Mouse (Mus musculus) thymus, adult 2 months (tissue): ENCODE data around the gene Zc3h12d.

Experiments used
- CTCF ChIP-seq: fragments of 200-500 bp; IDR thresholded peaks from 2 replicates; pipeline ENCODE4 v1.5.1; 2012; ENCODE audit warnings: mild to moderate bottlenecking, control low read depth, low read length, moderate library complexity, borderline replicate concordance; ENCODE audit not compliant: control insufficient read depth, poor library complexity, insufficient read depth; ENCODE audit errors: extremely low read depth
- POLR2A ChIP-seq: fragments of 200-500 bp; IDR thresholded peaks from 2 replicates; pipeline ENCODE4 v1.6.1; 2012; ENCODE audit warnings: mild to moderate bottlenecking, low read length, control low read depth, moderate library complexity; ENCODE audit not compliant: control insufficient read depth, poor library complexity, insufficient read depth; ENCODE audit errors: extremely low read depth

DNA sequence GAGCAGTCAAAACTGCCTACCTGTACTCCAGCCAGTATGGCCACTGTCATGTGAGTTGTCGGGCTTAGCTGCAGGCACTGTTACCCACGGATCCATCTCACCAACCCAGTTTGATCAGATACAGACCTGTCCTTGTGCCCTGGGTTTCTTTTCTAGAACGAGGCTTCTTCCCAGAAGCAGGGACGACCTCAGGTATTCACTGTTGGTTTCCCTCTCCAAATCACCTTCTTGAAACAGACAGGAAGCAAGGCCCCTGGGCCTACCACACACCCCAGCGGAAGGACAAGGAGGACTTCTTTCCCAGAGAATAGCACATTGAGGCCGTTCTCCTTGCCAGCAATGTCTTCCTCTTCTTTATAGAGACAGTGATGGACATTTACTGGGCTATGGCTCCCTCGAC, 28.2 kb downstream of the Zc3h12d start:
- TF ChIP-seq POLR2A (no peak), CTCF (no peak)
